Mouse (Mus musculus) gastrocnemius, postnatal 10 days (tissue): Measurements from ENCODE around the gene Ehhadh. TPM values are rescaled to one million over a fixed set of nuclear protein-coding genes. Genes with fewer than 3 reads are reported as not detected.
A peak's percentile ranks its signal among the peaks of the same experiment; 100 is the strongest.
"Not testable (repeated sequence)": the region's sequence is repeated elsewhere in the genome, so short reads cannot be mapped to it uniquely, and the experiment has no call there.

Experiments used
- DNase-seq: peaks from one replicate; pipeline ENCODE4 v3.0.0; 2021; ENCODE audit warnings: mixed read lengths
- long read RNA-seq, 2 experiments: library from polyadenylated mRNA; stranded (forward); transcript quantifications; one replicate each; pipeline ENCODE4 v2.0.0; 2021
- total RNA-seq, 2 experiments: library from RNA; stranded (reverse); gene quantifications; 2 replicates each; pipeline ENCODE4 v1.2.3; 2021

Gene Ehhadh
- total RNA-seq, result 1 to 10 TPM; 3.2 to 3.4 TPM
- long read RNA-seq, experiment 1, transcript Ehhadh-201 (7 exons, 2,981 nt), result major isoform, 5 of 5 reads
- long read RNA-seq, experiment 1, partial matches to known transcripts, result 0 of 5 reads
- long read RNA-seq, experiment 1, other reads (novel, unspliced or antisense), result 0 of 5 reads
- long read RNA-seq, experiment 2, partial matches to known transcripts, result 1 of 3 reads
- long read RNA-seq, experiment 2, other reads (novel, unspliced or antisense), result 0 of 3 reads

- peak; percentile 66 for DNase-seq
These were observed at the start of gene Ehhadh for GRCm38 (mm10) chr16:21787516-21788353. Gene Ehhadh (minus strand): TSS chr16:21787807.

DNA sequence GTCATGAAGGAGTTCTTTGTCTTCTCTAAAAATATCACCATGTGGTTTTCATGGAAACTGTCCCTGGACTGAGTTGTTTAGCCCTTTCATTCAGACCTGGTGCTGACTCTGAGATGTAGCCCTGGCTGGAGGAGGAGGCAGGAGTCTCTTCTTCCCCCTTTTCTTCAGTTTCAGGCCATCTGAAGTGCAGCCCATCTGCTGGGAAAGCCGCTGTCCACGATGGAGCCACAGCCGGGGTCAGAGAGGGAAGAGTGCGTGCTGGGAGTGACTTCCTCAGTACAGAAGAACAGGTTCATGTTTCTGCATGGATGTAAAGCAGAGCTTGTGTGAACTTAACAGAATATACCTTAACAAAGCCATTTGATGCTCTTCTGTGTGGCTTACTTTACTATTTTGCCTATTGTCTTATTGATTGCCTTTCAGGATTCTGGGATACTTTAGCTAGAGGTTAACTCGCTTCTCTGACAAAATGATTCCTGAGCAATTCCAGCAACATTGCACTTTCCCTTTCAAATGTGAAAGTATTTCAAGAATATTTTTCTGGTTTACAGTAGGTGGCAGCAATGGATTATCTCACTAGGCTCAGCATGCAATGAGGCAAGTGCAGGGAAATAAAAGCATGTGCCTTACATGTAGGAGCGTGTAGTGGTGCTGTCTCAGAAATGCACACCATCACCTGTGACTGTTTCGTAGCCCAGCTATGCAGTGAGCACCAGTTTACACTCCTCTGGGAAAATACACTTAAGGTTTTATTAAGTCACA is 48.9 kb upstream of the Ehhadh start:
- DNase-seq, result no peak

DNA sequence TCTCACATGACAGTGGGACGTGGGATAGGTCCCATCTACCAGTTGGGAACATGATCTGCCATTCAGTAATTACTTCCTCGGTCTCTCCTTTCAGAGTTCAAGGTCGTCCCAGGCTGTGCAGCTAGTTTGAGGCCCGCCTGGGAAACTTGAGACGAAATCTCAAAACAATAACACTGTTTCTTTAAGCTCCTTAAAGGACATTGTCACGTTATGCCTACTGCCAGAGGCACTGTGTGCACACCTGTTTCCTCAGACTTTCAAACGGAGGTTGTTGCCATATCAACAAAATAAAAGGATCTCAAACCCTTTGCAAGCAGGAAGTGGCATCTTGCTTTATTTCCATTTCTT is 48.0 kb upstream of the Ehhadh start:
- DNase-seq, result no peak

- DNase-seq, result no peak
These were observed 47.4 kb upstream of the Ehhadh start for GRCm38 (mm10) chr16:21834866-21835583.

- no peak for DNase-seq
These were observed 46.4 kb upstream of the Ehhadh start for GRCm38 (mm10) chr16:21833970-21834369.

GRCm38 (mm10) chr16:21833469-21833868 is 45.9 kb upstream of the Ehhadh start:
- DNase-seq, result no peak

DNA sequence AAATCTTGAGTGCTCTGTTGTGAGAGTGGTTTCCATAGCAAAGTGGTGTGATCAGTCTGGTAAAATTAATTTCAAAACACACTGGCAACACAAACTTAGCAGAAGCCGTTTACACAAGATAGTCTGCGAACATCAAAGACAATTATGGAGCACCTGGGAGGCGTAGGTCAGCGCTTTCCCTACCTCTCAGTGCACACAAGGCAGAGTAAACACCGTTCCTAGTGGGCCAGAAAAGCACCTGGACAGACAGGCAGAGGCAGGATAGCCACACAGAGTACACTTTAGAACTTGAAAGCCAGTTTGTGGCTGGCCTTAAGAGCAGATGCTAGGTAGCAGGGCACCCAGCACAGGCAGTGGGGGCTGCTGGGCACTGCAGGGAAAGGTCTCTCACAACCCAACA is 44.2 kb upstream of the Ehhadh start:
- no peak for DNase-seq

GRCm38 (mm10) chr16:21830784-21831183 is 43.2 kb upstream of the Ehhadh start:
- no peak for DNase-seq

- no peak for DNase-seq
These were observed 42.1 kb upstream of the Ehhadh start for GRCm38 (mm10) chr16:21829711-21830110.

DNA sequence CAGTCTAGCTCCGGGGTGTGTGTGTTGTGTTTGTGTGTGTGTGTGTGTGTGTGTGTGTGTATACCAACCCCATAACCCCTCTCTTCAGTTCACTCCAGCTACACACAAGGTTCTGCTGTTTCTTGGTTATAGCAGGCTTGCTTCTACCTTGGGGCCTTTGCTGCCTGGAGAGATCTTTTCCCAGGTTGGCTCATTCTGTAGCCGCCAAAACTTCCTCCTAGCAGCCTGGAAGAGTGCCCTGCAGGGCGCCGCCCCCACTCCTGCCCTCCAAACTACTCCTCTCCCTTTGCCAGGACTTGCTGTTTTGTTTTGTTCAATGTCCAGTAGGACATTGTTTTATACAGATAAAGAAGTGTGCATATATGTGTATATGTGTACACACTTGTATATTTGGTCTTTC is 40.0 kb upstream of the Ehhadh start:
- DNase-seq, result no peak

- DNase-seq, result no peak
These were observed 39.5 kb upstream of the Ehhadh start for GRCm38 (mm10) chr16:21827153-21827552.

- DNase-seq, result no peak
These were observed 38.0 kb upstream of the Ehhadh start for GRCm38 (mm10) chr16:21825612-21826031.

DNA sequence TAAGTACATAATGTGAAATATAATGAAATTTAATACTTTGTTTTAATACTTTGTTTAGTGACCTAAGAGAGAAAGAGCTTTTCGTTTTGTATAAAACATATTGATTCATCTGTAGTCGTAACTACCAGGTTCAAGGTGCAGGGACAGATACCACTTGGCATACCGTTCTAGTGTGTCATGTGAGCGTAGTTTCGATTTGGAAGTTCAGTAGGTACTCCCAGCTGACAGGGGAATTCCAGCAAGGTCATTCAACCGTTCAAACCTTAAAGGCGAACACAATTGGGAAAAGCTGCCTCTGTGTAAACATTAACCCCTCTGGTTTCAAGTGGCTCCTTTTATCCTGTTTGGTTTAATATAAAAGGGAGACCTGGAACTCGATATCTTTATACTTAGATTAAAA is 31.0 kb upstream of the Ehhadh start:
- no peak for DNase-seq

GRCm38 (mm10) chr16:21818132-21818531 is 30.5 kb upstream of the Ehhadh start:
- DNase-seq, result no peak

- DNase-seq, result no peak
These were observed 28.0 kb upstream of the Ehhadh start for GRCm38 (mm10) chr16:21815669-21816010.

GRCm38 (mm10) chr16:21814861-21815668 is 27.5 kb upstream of the Ehhadh start:
- DNase-seq, result no peak

GRCm38 (mm10) chr16:21813164-21813834 is 25.7 kb upstream of the Ehhadh start:
- DNase-seq, result no peak

DNA sequence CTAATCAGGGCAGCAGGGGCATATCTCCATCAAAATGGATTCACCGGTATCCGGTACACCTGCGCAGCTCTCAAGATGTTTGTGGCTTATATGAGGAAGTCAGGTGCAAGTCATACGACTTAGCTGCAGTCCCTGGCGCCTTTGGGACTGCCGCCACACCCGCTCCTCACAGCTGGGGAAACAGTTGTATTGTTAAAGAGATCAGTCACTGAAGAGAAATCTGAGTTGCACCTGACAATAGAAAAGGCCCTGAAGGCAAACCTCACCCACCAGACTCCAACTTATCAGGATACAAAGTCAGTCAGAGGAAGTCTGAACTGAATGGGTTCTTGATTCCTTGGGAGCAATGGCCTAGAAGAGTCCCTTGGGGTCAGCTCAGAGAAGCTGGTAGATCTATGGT is 20.2 kb upstream of the Ehhadh start:
- DNase-seq, result not testable (repeated sequence)

GRCm38 (mm10) chr16:21806892-21807291 is 19.3 kb upstream of the Ehhadh start:
- DNase-seq, result no peak

DNA sequence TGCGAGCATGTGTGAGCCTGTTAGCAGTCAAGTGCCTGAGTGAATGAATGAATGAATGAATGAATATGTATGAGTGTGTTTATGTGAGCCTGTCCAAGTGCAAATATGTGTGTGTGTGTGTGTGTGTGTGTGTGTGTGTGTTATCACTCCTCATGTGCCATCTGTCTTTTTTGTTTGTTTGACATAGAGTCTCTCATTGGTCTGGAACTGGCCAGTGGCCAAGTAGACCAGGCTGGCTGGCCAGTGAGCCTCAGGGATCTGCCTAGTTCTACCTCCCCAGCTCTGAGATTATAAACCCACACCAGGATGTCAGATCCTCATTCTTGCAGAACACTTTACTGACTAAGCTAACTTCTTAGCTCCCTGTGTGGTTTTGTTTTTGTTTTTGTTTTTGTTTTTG is 16.7 kb upstream of the Ehhadh start:
- no peak for DNase-seq

GRCm38 (mm10) chr16:21795071-21795470 is 7.5 kb upstream of the Ehhadh start:
- DNase-seq, result no peak
